Mouse (Mus musculus) liver, embryonic 14.5 days (tissue): Measurements from ENCODE around the gene Hoxb8. TPM values are rescaled to one million over a fixed set of nuclear protein-coding genes. Genes with fewer than 3 reads are reported as not detected.

Source experiments
- ATAC-seq: fragments of 200-750 bp; cut with Nextera tagmentation; 2 replicates; pipeline ENCODE4 v1.8.0; 2017; ENCODE audit warnings: moderate number of reproducible peaks, mild to moderate bottlenecking, moderate library complexity; ENCODE audit not compliant: insufficient read depth
- DNase-seq, 3 experiments: peaks; one replicate each; pipeline ENCODE4 v3.0.0-alpha.2; 2012 to 2013; ENCODE audit warnings: low read depth in 3 of 3, low spot score in 3 of 3
- H3K27ac ChIP-seq: fragments of 300-500 bp; sonication (generic); 2 replicates; pipeline ENCODE4 v1.5.1; 2014; ENCODE audit warnings: moderate library complexity, mild to moderate bottlenecking, control low read depth, inconsistent platforms
- H3K27me3 ChIP-seq: fragments of 300-500 bp; sonication (generic); 2 replicates; pipeline ENCODE4 v1.6.1; 2014; ENCODE audit warnings: mild to moderate bottlenecking, low read length, moderate library complexity; ENCODE audit not compliant: control insufficient read depth, insufficient read depth
- H3K36me3 ChIP-seq: fragments of 300-500 bp; sonication (generic); replicated peaks from 2 replicates; pipeline ENCODE4 v1.6.1; 2014; ENCODE audit warnings: low read depth; ENCODE audit not compliant: control insufficient read depth, insufficient read depth
- H3K4me1 ChIP-seq, 2 experiments: fragments of 200-500 bp in 1 of 2; fragments of 300-500 bp in 1 of 2; sonication (generic) in 1 of 2; replicated peaks; 2 replicates each; pipeline ENCODE4 v1.6.1; 2012 to 2014; ENCODE audit warnings: antibody characterized with exemption in 1 of 2, inconsistent platforms in 1 of 2, low read length in 1 of 2; ENCODE audit not compliant: control insufficient read depth in 2 of 2, insufficient read depth in 2 of 2
- H3K4me2 ChIP-seq: fragments of 300-500 bp; sonication (generic); 2 replicates; pipeline ENCODE4 v1.6.1; 2014; ENCODE audit warnings: low read depth, mild to moderate bottlenecking, control low read depth, moderate library complexity
- H3K4me3 ChIP-seq, 2 experiments: fragments of 200-500 bp in 1 of 2; fragments of 300-500 bp in 1 of 2; sonication (generic) in 1 of 2; 2 replicates each; pipeline ENCODE4 v1.5.1; 2012 to 2014; ENCODE audit warnings: low read depth in 2 of 2, low read length in 2 of 2, mild to moderate bottlenecking in 2 of 2, control low read depth in 1 of 2, inconsistent platforms in 1 of 2, moderate library complexity in 1 of 2; ENCODE audit not compliant: insufficient read depth in 1 of 2
- H3K9ac ChIP-seq: fragments of 300-500 bp; sonication (generic); replicated peaks from 2 replicates; pipeline ENCODE4 v1.6.1; 2014; ENCODE audit warnings: mild to moderate bottlenecking, control low read depth, moderate library complexity
- H3K9me3 ChIP-seq: fragments of 300-500 bp; sonication (generic); 2 replicates; pipeline ENCODE4 v1.6.1; 2016; ENCODE audit warnings: low read length, mixed read lengths; ENCODE audit not compliant: control insufficient read depth
- CTCF ChIP-seq: IDR thresholded peaks from 2 replicates; pipeline ENCODE4 v1.5.1; 2016; ENCODE audit warnings: antibody characterized with exemption, low read depth, control low read depth
- EP300 ChIP-seq: IDR thresholded peaks from 2 replicates; pipeline ENCODE4 v1.6.1; 2016; ENCODE audit warnings: antibody characterized with exemption, low read depth
- WGBS: fragments of 180-500 bp; shearing (Covaris S2); extraction: QIAGEN DNeasy Blood & Tissue Kit; methylation state at CpG from one replicate; pipeline ENCODE4 v1.1.7; 2014; ENCODE audit not compliant: insufficient replicate concordance; 5-methylcytosine and 5-hydroxymethylcytosine counted together
- polyA plus RNA-seq, 2 experiments: library from polyadenylated mRNA; depleted of rRNA in 1 of 2; stranded (reverse) in 1 of 2; unstranded in 1 of 2; fragments of >200 nt; fragmentation: Nextera tagmentation in 1 of 2; extraction: Ambion mirVana in 1 of 2; gene quantifications; 2 replicates each; pipeline versions ENCODE4 v1.2.1 to v1.2.3; 2012 to 2014

Hoxb8 gene
- polyA plus RNA-seq, 2 experiments, result 0.03 TPM; not detected in 1

- TF ChIP-seq CTCF (no peak), EP300 (no peak)
- no peak overlapping the region for H3K27ac ChIP-seq
- no peaks in the 10 kb centered on the region for H3K9me3 ChIP-seq
- DNase-seq, result no peak
- no peaks in the 10 kb centered on the region for H3K36me3 ChIP-seq
- peaks cover 94% of the 10 kb centered on the region for H3K27me3 ChIP-seq
- no peak overlapping the region for H3K9ac ChIP-seq
- no peaks in the 10 kb centered on the region for H3K4me1 ChIP-seq
- ATAC-seq, result no peak
- 16% methylated on average over 1 of the region's 1 CpGs for WGBS
- H3K4me2 ChIP-seq, result no peak overlapping the region
- no peak overlapping the region for H3K4me3 ChIP-seq
Measured at GRCm38 (mm10) chr11:96268031-96268745, 13.5 kb upstream of the Hoxb8 start.

- peaks cover 94% of the 10 kb centered on the region for H3K27me3 ChIP-seq
- no peak overlapping the region for H3K4me2 ChIP-seq
- no peaks in the 10 kb centered on the region for H3K36me3 ChIP-seq
- no peak overlapping the region for H3K4me3 ChIP-seq
- no peak for DNase-seq
- no peak for TF ChIP-seq EP300
- no peak for TF ChIP-seq CTCF
- H3K27ac ChIP-seq, result no peak overlapping the region
- no peak overlapping the region for H3K9ac ChIP-seq
- no peaks in the 10 kb centered on the region for H3K4me1 ChIP-seq
- 2% methylated on average over 19 of the region's 19 CpGs for WGBS
- H3K9me3 ChIP-seq, result no peaks in the 10 kb centered on the region
- ATAC-seq, result no peak
Measured at GRCm38 (mm10) chr11:96269869-96270268, 11.8 kb upstream of the Hoxb8 start.

GRCm38 (mm10) chr11:96270996-96271540 lies 10.6 kb upstream of the Hoxb8 start, which contains the start of gene Hoxb9:
Gene Hoxb9 (plus strand): TSS chr11:96271457.
- H3K4me3 ChIP-seq, result no peak within 1 kb of the TSS
- no peaks in the 10 kb centered on the region for H3K36me3 ChIP-seq
- H3K4me1 ChIP-seq, result no peaks in the 10 kb centered on the region
- DNase-seq (no peak), ATAC-seq (no peak)
- H3K27ac ChIP-seq, result no peak within 1 kb of the TSS
- WGBS, result 1% methylated on average over 40 of the region's 40 CpGs
- no peak within 1 kb of the TSS for H3K4me2 ChIP-seq
- H3K9ac ChIP-seq, result no peak within 1 kb of the TSS
- TF ChIP-seq EP300 (no peak), CTCF (no peak)
- peaks cover 97% of the 10 kb centered on the region for H3K27me3 ChIP-seq
- H3K9me3 ChIP-seq, result no peaks in the 10 kb centered on the region

- ATAC-seq, result no peak
- under 1% methylated on average over 52 of the region's 52 CpGs for WGBS
- Histone ChIP-seq H3K4me3 (no peak overlapping the region), H3K27me3 (peaks cover 97% of the 10 kb centered on the region), H3K9me3 (no peaks in the 10 kb centered on the region), H3K27ac (no peak overlapping the region), H3K4me2 (no peak overlapping the region), H3K36me3 (no peaks in the 10 kb centered on the region), H3K4me1 (no peaks in the 10 kb centered on the region), H3K9ac (no peak overlapping the region)
- DNase-seq, result no peak
- TF ChIP-seq CTCF, result no peak
- TF ChIP-seq EP300, result no peak
Measured at GRCm38 (mm10) chr11:96271541-96272011, 10.1 kb upstream of the Hoxb8 start.

DNA sequence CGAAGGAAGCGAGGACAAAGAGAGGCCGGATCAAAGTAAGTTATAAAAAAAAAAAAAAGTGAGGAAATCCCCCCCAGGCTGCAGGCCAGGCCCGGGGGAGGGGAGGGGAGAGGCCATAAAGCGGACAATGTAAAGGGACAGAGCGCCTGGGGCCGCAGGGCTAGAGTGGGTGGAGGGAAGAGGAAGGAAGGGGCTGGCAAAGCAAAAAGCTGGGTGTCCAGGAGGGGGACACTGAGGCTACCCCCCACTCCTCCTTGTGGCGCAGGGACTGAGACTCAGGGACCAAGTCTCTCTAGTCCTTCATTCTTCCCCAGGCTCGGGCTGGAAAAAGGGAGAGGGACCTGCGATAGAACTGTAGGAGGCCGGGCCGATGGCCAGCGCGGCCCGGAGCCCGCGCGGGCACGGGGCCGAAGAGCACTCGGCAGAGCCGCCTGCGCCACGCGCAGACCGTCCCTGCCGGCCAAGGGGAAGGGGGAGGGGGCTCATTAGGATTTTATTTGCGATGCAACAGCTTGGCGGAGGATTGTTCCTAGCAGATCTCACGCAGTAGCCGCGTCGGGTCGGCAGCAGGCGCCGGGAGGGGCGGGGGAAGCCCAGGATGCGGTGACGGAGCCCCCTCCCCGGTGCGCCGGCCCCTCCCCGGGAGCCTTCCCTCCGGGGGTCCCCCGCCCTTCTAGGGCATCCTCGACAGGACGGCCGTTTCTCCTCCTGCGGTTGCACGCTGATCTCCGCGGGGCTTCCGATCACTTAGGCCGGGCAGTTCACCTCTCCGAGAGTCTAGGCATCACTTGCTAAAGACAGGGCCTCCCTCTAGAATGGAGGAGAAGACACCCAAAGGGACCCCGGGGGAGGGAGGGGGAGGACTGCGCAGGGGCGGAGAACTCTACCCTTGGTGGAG lies 9.4 kb upstream of the Hoxb8 start:
- H3K27me3 ChIP-seq, result peaks cover 97% of the 10 kb centered on the region
- no peak overlapping the region for H3K4me2 ChIP-seq
- no peak overlapping the region for H3K9ac ChIP-seq
- H3K4me1 ChIP-seq, result no peaks in the 10 kb centered on the region
- H3K36me3 ChIP-seq, result no peaks in the 10 kb centered on the region
- no peak for TF ChIP-seq EP300
- no peaks in the 10 kb centered on the region for H3K9me3 ChIP-seq
- no peak overlapping the region for H3K4me3 ChIP-seq
- H3K27ac ChIP-seq, result no peak overlapping the region
- DNase-seq (no peak), ATAC-seq (no peak)
- WGBS, result 1% methylated on average over 58 of the region's 58 CpGs
